Mouse (Mus musculus) C3H10T1/2 (cell line): ENCODE data around the gene Bin2. TPM values are rescaled to one million over a fixed set of nuclear protein-coding genes. Genes with fewer than 3 reads are reported as not detected.

Experiments used
- polyA plus RNA-seq, 2 experiments: library from polyadenylated mRNA; unstranded; fragments of >200 nt; fragmentation: generic; extraction: Trizol; gene quantifications; one replicate each; pipeline ENCODE4 v1.2.1; 2012; ENCODE audit warnings: missing spikeins in 2 of 2

The Bin2 gene
- polyA plus RNA-seq = not detected

DNA sequence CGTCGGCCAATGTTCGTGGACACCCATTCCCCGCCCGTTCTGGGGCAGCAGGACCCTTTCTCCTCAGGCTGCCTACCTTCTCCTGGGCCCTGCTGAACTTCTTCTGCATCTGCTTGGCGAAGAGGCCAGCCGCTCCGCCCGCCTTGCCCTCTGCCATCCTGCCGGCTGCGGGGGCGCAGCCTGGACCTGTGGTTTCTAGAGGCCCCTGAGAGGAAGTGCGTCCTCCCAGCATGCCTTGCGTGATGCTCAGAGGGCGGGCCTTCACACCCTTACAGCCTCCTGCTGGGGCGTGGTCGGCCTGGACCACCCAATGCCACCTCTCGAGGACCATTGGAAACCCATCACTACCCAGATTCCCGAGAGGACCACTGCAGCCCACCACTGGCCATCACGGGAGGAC lies at the start of gene Bin2:
Bin2 (minus strand) TSS at position 217 of the 400 bp plus-strand sequence.

GRCm38 (mm10) chr15:100687430-100687971 lies 18.1 kb upstream of the Bin2 start, which contains the start of gene Cela1:
TSS of gene Cela1 (minus strand) at chr15:100687921.

DNA sequence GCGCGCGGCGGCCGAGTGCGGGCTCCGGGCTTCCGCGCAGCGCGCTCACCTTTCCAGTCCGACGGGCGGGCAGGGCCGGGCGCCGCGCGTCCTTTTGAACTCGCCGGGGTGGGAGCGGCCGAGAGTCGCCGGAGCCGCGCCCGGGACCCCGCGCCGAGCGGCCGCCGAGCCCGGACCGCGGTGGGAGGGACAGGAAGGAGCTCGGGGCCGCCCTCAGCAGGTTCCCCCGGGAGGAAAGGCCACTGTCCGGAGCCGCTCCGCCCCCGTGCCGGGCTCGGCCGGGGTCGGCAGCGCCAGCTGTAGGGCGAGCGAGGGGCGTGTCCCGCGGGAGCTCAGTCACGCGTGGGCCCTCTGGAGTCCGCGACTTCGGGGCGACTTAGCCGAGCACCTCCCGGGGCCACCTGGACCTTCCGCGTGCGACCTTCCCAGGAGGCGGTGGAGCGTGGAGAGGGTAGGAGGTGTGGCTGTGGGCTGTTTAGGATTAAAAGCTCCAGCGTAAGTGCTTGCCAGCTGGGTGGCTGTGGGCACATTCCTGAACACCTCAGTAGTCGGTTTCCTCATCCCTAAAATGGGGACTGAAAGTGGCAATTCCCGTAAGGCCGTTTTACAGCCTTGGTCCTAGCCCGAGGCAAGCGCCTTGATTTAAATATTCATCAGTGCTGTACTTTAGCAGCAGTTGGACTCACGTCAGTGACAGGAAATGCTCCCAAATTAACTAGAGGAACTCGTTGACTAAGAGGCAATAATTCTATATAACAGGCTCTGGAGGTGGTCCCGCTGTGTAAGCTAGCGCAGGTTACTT lies 32.5 kb downstream of the Bin2 start, which contains the start of gene Smagp:
Smagp (minus strand) TSS at position 241 of the 802 bp plus-strand sequence.

GRCm38 (mm10) chr15:100614996-100615824 lies 54.1 kb downstream of the Bin2 start, which contains the start of gene Dazap2:
TSS of gene Dazap2 (plus strand) at chr15:100615349.

GRCm38 (mm10) chr15:100599276-100600046 lies 69.9 kb downstream of the Bin2 start, which contains the start of gene Pou6f1:
TSS of gene Pou6f1 (minus strand) at chr15:100599984.

Other genes with a start within 250 kb of the Bin2 start
- under 1 TPM; 0.02 to 0.08 TPM for gene Gm5475, start 247.4 kb downstream of the Bin2 start, polyA plus RNA-seq
- gene Slc11a2, start 244.5 kb downstream of the Bin2 start, polyA plus RNA-seq = 10 to 100 TPM; 13.3 to 21.8 TPM
- 10 to 100 TPM; 12.0 to 25.4 TPM for gene Letmd1, start 200.5 kb downstream of the Bin2 start, polyA plus RNA-seq
- gene Csrnp2, start 174.1 kb downstream of the Bin2 start, polyA plus RNA-seq = 1 to 10 TPM; 1.1 to 6.7 TPM
- 10 to 100 TPM in 1 of 2 experiments, 1 to 10 TPM in 1; 1.8 to 17.6 TPM for gene Tfcp2, start 117.5 kb downstream of the Bin2 start, polyA plus RNA-seq
- 10 to 100 TPM in 1 of 2 experiments, 1 to 10 TPM in 1; 3.1 to 27.1 TPM for gene Pou6f1, start 69.6 kb downstream of the Bin2 start, polyA plus RNA-seq
- gene Dazap2, start 54.2 kb downstream of the Bin2 start, polyA plus RNA-seq = 100 to 1,000 TPM in 1 of 2 experiments, 10 to 100 TPM in 1; 73.0 to 149 TPM
- gene Smagp, start 32.6 kb downstream of the Bin2 start, polyA plus RNA-seq = under 1 TPM in 1 of 2 experiments, not detected in 1; 0.07 TPM
- 10 to 100 TPM; 11.1 to 29.0 TPM for gene Cela1, start 18.4 kb upstream of the Bin2 start, polyA plus RNA-seq
- gene Galnt6, start 59.8 kb upstream of the Bin2 start, polyA plus RNA-seq = under 1 TPM; 0.02 to 0.09 TPM
- 10 to 100 TPM; 10.3 to 24.2 TPM for gene Slc4a8, start 92.2 kb upstream of the Bin2 start, polyA plus RNA-seq
- under 1 TPM in 1 of 2 experiments, not detected in 1; 0.22 TPM for gene Scn8a, start 200.3 kb upstream of the Bin2 start, polyA plus RNA-seq